Mouse (Mus musculus) T-cell, adult 2 months (primary cell): ENCODE results near the gene Fnd3c2.
"Not testable (repeated sequence)": the region's sequence is repeated elsewhere in the genome, so short reads cannot be mapped to it uniquely, and the experiment has no call there.

Experiments used
- DNase-seq: peaks from one replicate; pipeline ENCODE4 v3.0.0; 2022; ENCODE audit warnings: low spot score

Fnd3c2 gene

GRCm38 (mm10) chrX:106255276-106255675, at the start of gene Fnd3c2:
Fnd3c2 (minus strand) TSS chrX:106255376.
- DNase-seq = no peak

GRCm38 (mm10) chrX:106284441-106284840, 29.3 kb upstream of the Fnd3c2 start:
- no peak for DNase-seq

- no peak for DNase-seq
These were observed 34.1 kb downstream of the Fnd3c2 start, which contains the start of gene Taf9b for GRCm38 (mm10) chrX:106221058-106221457. Taf9b (minus strand) TSS chrX:106221158.

GRCm38 (mm10) chrX:106219171-106220032, 35.8 kb downstream of the Fnd3c2 start:
- DNase-seq = peak; percentile 76

GRCm38 (mm10) chrX:106209100-106209499, 46.1 kb downstream of the Fnd3c2 start:
- no peak for DNase-seq

GRCm38 (mm10) chrX:106198904-106199303, 56.3 kb downstream of the Fnd3c2 start:
- DNase-seq = no peak

GRCm38 (mm10) chrX:106197308-106197707, 57.9 kb downstream of the Fnd3c2 start:
- DNase-seq = peak; percentile 7

- DNase-seq = not testable (repeated sequence)
These were observed 60.8 kb downstream of the Fnd3c2 start for GRCm38 (mm10) chrX:106194361-106194760.

GRCm38 (mm10) chrX:106190091-106190490, 65.1 kb downstream of the Fnd3c2 start:
- no peak for DNase-seq

GRCm38 (mm10) chrX:106189356-106189755, 65.8 kb downstream of the Fnd3c2 start:
- DNase-seq = peak; percentile 12

- DNase-seq = peak; percentile 3
These were observed 67.4 kb downstream of the Fnd3c2 start for GRCm38 (mm10) chrX:106187737-106188136.

GRCm38 (mm10) chrX:106186713-106187649, 68.2 kb downstream of the Fnd3c2 start, which contains the start of gene Pgk1:
Pgk1 (plus strand) TSS chrX:106187100.
- peak; percentile 93 for DNase-seq

GRCm38 (mm10) chrX:106185706-106186105, 69.5 kb downstream of the Fnd3c2 start:
- DNase-seq = no peak
